ENCODE assay signal across 14 mouse cellular contexts in genomic region chr13:24791349-24791748, GRCm38 (mm10). TPM values are rescaled to one million over a fixed set of nuclear protein-coding genes. Genes with fewer than 3 reads are reported as not detected.
DNase-seq lines count a peak whose midpoint lies in the region; ATAC-seq lines count a peak whose summit lies in the region.
"Had no signal": no experiment of that assay in that cellular context is flagged by ENCODE, and none has a peak within 500 bp of the region (broad histone marks: within the 10 kb centered on the region; RNA-seq: fewer than 3 reads in every experiment).

No protein-coding gene starts in this region.

- H3K27ac ChIP-seq in heart, embryonic 12.5 days (ENCODE audit: poor library complexity, severe bottlenecking): no peak overlapping the region
- peak overlapping the region; percentile 100 for H3K27ac ChIP-seq in macrophage
- H3K27ac ChIP-seq in midbrain, embryonic 15.5 days: no peak overlapping the region
- H3K27ac ChIP-seq: left cerebral cortex, adult 2 months; midbrain, embryonic 12.5 days had no signal

- WGBS in heart, embryonic 12.5 days: 62% methylated on average over 2 of the region's 2 CpGs
- WGBS in macrophage (ENCODE audit: missing documents): 0% methylated on average over 2 of the region's 2 CpGs
- WGBS in midbrain, embryonic 15.5 days: 76% methylated on average over 2 of the region's 2 CpGs

- peak; percentile 68 to 85 for DNase-seq in heart, adult 18-20 months
- DNase-seq in MEL-GATA-1-ER (ENCODE audit: extremely low read depth, low read depth): peak; percentile 37
- no peak for DNase-seq in kidney, adult 9 months
- no peak for DNase-seq in cerebellum, postnatal 14 days
- DNase-seq: cerebellum, adult 2 months had no signal

- H3K9me3 ChIP-seq in heart, embryonic 12.5 days (replicated peaks): no peaks in the 10 kb centered on the region
- H3K9me3 ChIP-seq in midbrain, embryonic 15.5 days: no peaks in the 10 kb centered on the region
- H3K9me3 ChIP-seq: G1E; midbrain, embryonic 12.5 days had no signal

- no peak overlapping the region for H3K4me3 ChIP-seq in heart, embryonic 12.5 days
- H3K4me3 ChIP-seq in macrophage (ENCODE audit: inconsistent target): no peak overlapping the region
- H3K4me3 ChIP-seq in midbrain, embryonic 15.5 days: no peak overlapping the region
- H3K4me3 ChIP-seq: erythroblast, embryonic 14.5 days; left cerebral cortex, adult 2 months; midbrain, embryonic 12.5 days had no signal

- H3K27me3 ChIP-seq in heart, embryonic 12.5 days (replicated peaks): no peaks in the 10 kb centered on the region
- H3K27me3 ChIP-seq in midbrain, embryonic 15.5 days (replicated peaks): no peaks in the 10 kb centered on the region
- H3K27me3 ChIP-seq: midbrain, embryonic 12.5 days had no signal

- no peak overlapping the region for H3K9ac ChIP-seq in heart, embryonic 12.5 days
- H3K9ac ChIP-seq in midbrain, embryonic 15.5 days: no peak overlapping the region
- H3K9ac ChIP-seq: midbrain, embryonic 12.5 days had no signal

- no peaks in the 10 kb centered on the region for H3K4me1 ChIP-seq in heart, embryonic 12.5 days (replicated peaks)
- no peaks in the 10 kb centered on the region for H3K4me1 ChIP-seq in midbrain, embryonic 15.5 days
- H3K4me1 ChIP-seq: midbrain, embryonic 12.5 days had no signal

- H3K4me2 ChIP-seq in heart, embryonic 12.5 days: no peak overlapping the region
- H3K4me2 ChIP-seq in midbrain, embryonic 15.5 days: no peak overlapping the region
- H3K4me2 ChIP-seq: midbrain, embryonic 12.5 days had no signal

- ATAC-seq in heart, embryonic 12.5 days (ENCODE audit: insufficient number of reproducible peaks, low FRiP score): no peak
- ATAC-seq in hematopoietic stem cell, adult 5-6 weeks (replicated peaks in 1 of 2; ENCODE audit: insufficient read depth in 1 of 2, low FRiP score in 2 of 2, low TSS enrichment in 1 of 2, low read depth in 1 of 2, poor library complexity in 2 of 2, severe bottlenecking in 2 of 2): peak; percentile 99
- ATAC-seq in midbrain, embryonic 15.5 days (replicated peaks): no peak

- no peaks in the 10 kb centered on the region for H3K36me3 ChIP-seq in heart, embryonic 12.5 days
- H3K36me3 ChIP-seq in macrophage (ENCODE audit: inconsistent target): no peaks in the 10 kb centered on the region
- H3K36me3 ChIP-seq in midbrain, embryonic 15.5 days (replicated peaks): no peaks in the 10 kb centered on the region
- H3K36me3 ChIP-seq: G1E; midbrain, embryonic 12.5 days had no signal

- H3K79me2 ChIP-seq in macrophage (ENCODE audit: inconsistent target): peaks cover 48% of the 10 kb centered on the region

RNA-seq across cellular contexts. Expression of gene BC005537, which starts 10.1 kb away (rescaled TPM):
- 100 to 1,000 TPM; 132 to 137 TPM for total RNA-seq in heart, adult 18-20 months (2021)
- 9.4 and 12.6 TPM in 2 replicates for polyA plus RNA-seq in heart, embryonic 12.5 days (2016; fragmentation: Nextera tagmentation; extraction: Ambion mirVana)
- total RNA-seq in hematopoietic stem cell, adult 5-6 weeks (2017): 54.6 and 63.5 TPM in 2 replicates
- 100 to 1,000 TPM; 204 to 959 (median 558) TPM for total RNA-seq in macrophage (2018; cell fraction: chromatin; rRNA removed)
- 100 to 1,000 TPM; 258 to 483 (median 379) TPM for total RNA-seq in macrophage (2018; cell fraction: cytosol; rRNA removed)
- total RNA-seq in macrophage (2018; cell fraction: nucleus; rRNA removed): 1,000 to 10,000 TPM in 12 of 26 experiments, 100 to 1,000 TPM in 14; 438 to 1,569 (median 919) TPM
- polyA plus RNA-seq in macrophage (2018): 285 to 668 TPM (median 308 TPM) in 3 replicates
- polyA plus RNA-seq in midbrain, embryonic 15.5 days (2015; fragmentation: Nextera tagmentation; extraction: Ambion mirVana): 24.2 and 25.0 TPM in 2 replicates

RNA-seq across cellular contexts. Expression of gene Gmnn, which starts 29.6 kb away (rescaled TPM):
- total RNA-seq in heart, adult 18-20 months (2021): 10 to 100 TPM; 61.0 to 65.8 TPM
- 111 and 114 TPM in 2 replicates for polyA plus RNA-seq in heart, embryonic 12.5 days (2016; fragmentation: Nextera tagmentation; extraction: Ambion mirVana)
- 121 and 161 TPM in 2 replicates for total RNA-seq in hematopoietic stem cell, adult 5-6 weeks (2017)
- 10 to 100 TPM in 8 of 26 experiments, 1 to 10 TPM in 17, under 1 TPM in 1; 0.90 to 22.3 (median 5.3) TPM for total RNA-seq in macrophage (2018; cell fraction: chromatin; rRNA removed)
- 10 to 100 TPM in 25 of 26 experiments, 1 to 10 TPM in 1; 8.1 to 30.0 (median 21.3) TPM for total RNA-seq in macrophage (2018; cell fraction: cytosol; rRNA removed)
- total RNA-seq in macrophage (2018; cell fraction: nucleus; rRNA removed): 10 to 100 TPM in 7 of 26 experiments, 1 to 10 TPM in 19; 1.8 to 37.5 (median 8.4) TPM
- polyA plus RNA-seq in macrophage (2018): 31.4 to 90.9 TPM (median 48.0 TPM) in 3 replicates
- 14.6 and 17.2 TPM in 2 replicates for polyA plus RNA-seq in midbrain, embryonic 15.5 days (2015; fragmentation: Nextera tagmentation; extraction: Ambion mirVana)

RNA-seq across cellular contexts. Expression of gene Acot13, which starts 40.0 kb away (rescaled TPM):
- total RNA-seq in heart, adult 18-20 months (2021): 100 to 1,000 TPM; 395 to 427 TPM
- 187 and 195 TPM in 2 replicates for polyA plus RNA-seq in heart, embryonic 12.5 days (2016; fragmentation: Nextera tagmentation; extraction: Ambion mirVana)
- total RNA-seq in hematopoietic stem cell, adult 5-6 weeks (2017): 41.8 and 85.7 TPM in 2 replicates
- 10 to 100 TPM in 2 of 26 experiments, 1 to 10 TPM in 15, not detected in 9; 1.6 to 14.0 (median 2.5) TPM for total RNA-seq in macrophage (2018; cell fraction: chromatin; rRNA removed)
- 10 to 100 TPM; 41.6 to 97.9 (median 63.3) TPM for total RNA-seq in macrophage (2018; cell fraction: cytosol; rRNA removed)
- 10 to 100 TPM in 16 of 26 experiments, 1 to 10 TPM in 10; 2.5 to 23.4 (median 12.0) TPM for total RNA-seq in macrophage (2018; cell fraction: nucleus; rRNA removed)
- 55.9 to 94.5 TPM (median 88.0 TPM) in 3 replicates for polyA plus RNA-seq in macrophage (2018)
- 43.5 and 49.2 TPM in 2 replicates for polyA plus RNA-seq in midbrain, embryonic 15.5 days (2015; fragmentation: Nextera tagmentation; extraction: Ambion mirVana)

RNA-seq across cellular contexts. Expression of gene Tdp2, which starts 40.1 kb away (rescaled TPM):
- 10 to 100 TPM; 13.1 TPM for total RNA-seq in heart, adult 18-20 months (2021)
- 38.5 and 38.9 TPM in 2 replicates for polyA plus RNA-seq in heart, embryonic 12.5 days (2016; fragmentation: Nextera tagmentation; extraction: Ambion mirVana)
- total RNA-seq in hematopoietic stem cell, adult 5-6 weeks (2017): 73.2 and 80.8 TPM in 2 replicates
- total RNA-seq in macrophage (2018; cell fraction: chromatin; rRNA removed): 10 to 100 TPM in 23 of 26 experiments, 1 to 10 TPM in 3; 6.8 to 64.5 (median 26.5) TPM
- 10 to 100 TPM in 16 of 26 experiments, 1 to 10 TPM in 10; 3.7 to 15.0 (median 11.3) TPM for total RNA-seq in macrophage (2018; cell fraction: cytosol; rRNA removed)
- 10 to 100 TPM in 25 of 26 experiments, 1 to 10 TPM in 1; 9.4 to 57.6 (median 19.4) TPM for total RNA-seq in macrophage (2018; cell fraction: nucleus; rRNA removed)
- 15.5 to 19.5 TPM (median 17.7 TPM) in 3 replicates for polyA plus RNA-seq in macrophage (2018)
- polyA plus RNA-seq in midbrain, embryonic 15.5 days (2015; fragmentation: Nextera tagmentation; extraction: Ambion mirVana): 28.7 and 33.2 TPM in 2 replicates

RNA-seq across cellular contexts. Expression of gene Armh2, which starts 50.3 kb away (rescaled TPM):
- not detected for total RNA-seq in heart, adult 18-20 months (2021)
- not detected in 2 replicates for polyA plus RNA-seq in heart, embryonic 12.5 days (2016; fragmentation: Nextera tagmentation; extraction: Ambion mirVana)
- not detected in 2 replicates for total RNA-seq in hematopoietic stem cell, adult 5-6 weeks (2017)
- total RNA-seq in macrophage (2018; cell fraction: chromatin; rRNA removed): not detected
- not detected for total RNA-seq in macrophage (2018; cell fraction: cytosol; rRNA removed)
- not detected for total RNA-seq in macrophage (2018; cell fraction: nucleus; rRNA removed)
- polyA plus RNA-seq in macrophage (2018): not detected in 3 replicates
- polyA plus RNA-seq in midbrain, embryonic 15.5 days (2015; fragmentation: Nextera tagmentation; extraction: Ambion mirVana): 0.19 TPM in 1 of 2 replicates, not detected in the other
- total RNA-seq: left cerebral cortex, adult 2 months had no signal
- polyA plus RNA-seq: cerebellum, adult 2 months; erythroblast, embryonic 14.5 days; G1E; heart, postnatal 0 days; midbrain, embryonic 12.5 days had no signal

Comparison
In these comparisons a context has a peak if more than half of its experiments do, and no peak if none do; other contexts are left out.
1. DNase-seq: peak in heart, adult 18-20 months (2 of 2) and MEL-GATA-1-ER (single experiment); none in kidney, adult 9 months (single experiment) and cerebellum, postnatal 14 days (0 of 2).
2. ATAC-seq: peak in hematopoietic stem cell, adult 5-6 weeks (2 of 2); none in heart, embryonic 12.5 days (single experiment) and midbrain, embryonic 15.5 days (single experiment).
3. RNA of gene BC005537, which starts 10.1 kb away (polyA plus RNA-seq): 285 to 668 TPM in macrophage; 24.2 to 25.0 TPM in midbrain, embryonic 15.5 days and 9.4 to 12.6 TPM in heart, embryonic 12.5 days; every median in the first group is over 10 times any median in the second.